Mouse (Mus musculus) MEL (cell line): ENCODE data around the gene Ap1ar. TPM values are rescaled to one million over a fixed set of nuclear protein-coding genes. Genes with fewer than 3 reads are reported as not detected.

Experiments used
- DNase-seq: peaks from one replicate; pipeline ENCODE4 v3.0.0; 2011; ENCODE audit warnings: low read depth, low spot score
- H3K27ac ChIP-seq: 2 replicates; pipeline ENCODE4 v1.5.1; 2012; ENCODE audit warnings: low read depth, mild to moderate bottlenecking, control low read depth, low read length, moderate library complexity; ENCODE audit not compliant: control insufficient read depth
- H3K27me3 ChIP-seq, 2 experiments: fragments of 150-350 bp in 1 of 2; sonication (generic) in 1 of 2; 2 replicates each; pipeline ENCODE4 v1.6.1; 2012; ENCODE audit warnings: low read length in 2 of 2, mild to moderate bottlenecking in 2 of 2, improper control_type of control experiment in 1 of 2, moderate library complexity in 1 of 2; ENCODE audit not compliant: insufficient read depth in 2 of 2, control insufficient read depth in 1 of 2
- H3K36me3 ChIP-seq, 2 experiments: 2 replicates each; pipeline ENCODE4 v1.6.1; 2012 to 2014; ENCODE audit warnings: low read length in 2 of 2, improper control_type of control experiment in 1 of 2, inconsistent platforms in 1 of 2, mild to moderate bottlenecking in 1 of 2; ENCODE audit not compliant: insufficient read depth in 2 of 2, control insufficient read depth in 1 of 2
- H3K4me1 ChIP-seq, 2 experiments: fragments of 150-350 bp in 1 of 2; sonication (generic) in 1 of 2; 2 replicates each; pipeline ENCODE4 v1.6.1; 2012; ENCODE audit warnings: low read length in 2 of 2, improper control_type of control experiment in 1 of 2, mild to moderate bottlenecking in 1 of 2; ENCODE audit not compliant: insufficient read depth in 2 of 2, control insufficient read depth in 1 of 2
- H3K4me3 ChIP-seq, 2 experiments: fragments of 150-350 bp in 1 of 2; sonication (generic) in 1 of 2; 2 replicates each; pipeline ENCODE4 v1.5.1; 2012; ENCODE audit warnings: low read depth in 2 of 2, low read length in 2 of 2, mild to moderate bottlenecking in 2 of 2, moderate library complexity in 2 of 2, control low read depth in 1 of 2, improper control_type of control experiment in 1 of 2; ENCODE audit not compliant: control insufficient read depth in 1 of 2, insufficient read depth in 1 of 2
- H3K79me2 ChIP-seq: 2 replicates; pipeline ENCODE4 v1.6.1; 2012; ENCODE audit warnings: mild to moderate bottlenecking, low read length, moderate library complexity; ENCODE audit not compliant: control insufficient read depth, poor library complexity, insufficient read depth
- H3K9ac ChIP-seq: 2 replicates; pipeline ENCODE4 v1.6.1; 2012; ENCODE audit warnings: low read depth, mild to moderate bottlenecking, control low read depth, low read length, moderate library complexity; ENCODE audit not compliant: control insufficient read depth, poor library complexity, severe bottlenecking
- H3K9me3 ChIP-seq: fragments of 150-350 bp; sonication (generic); replicated peaks from 2 replicates; pipeline ENCODE4 v1.6.1; 2012; ENCODE audit warnings: mild to moderate bottlenecking, low read length, improper control_type of control experiment, moderate library complexity; ENCODE audit not compliant: insufficient read depth
- BHLHE40 ChIP-seq: IDR thresholded peaks from 2 replicates; pipeline ENCODE4 v1.6.1; 2012; ENCODE audit warnings: low read depth, mild to moderate bottlenecking, inconsistent platforms, low read length, improper control_type of control experiment, borderline replicate concordance
- CHD1 ChIP-seq: IDR thresholded peaks from 2 replicates; pipeline ENCODE4 v1.6.1; 2012; ENCODE audit warnings: low read depth, mild to moderate bottlenecking, inconsistent platforms, low read length, improper control_type of control experiment
- CTCF ChIP-seq, 3 experiments: IDR thresholded peaks in 2 of 3; conservative IDR thresholded peaks in 1 of 3; 2 replicates each; pipeline ENCODE4 v1.5.1; 2011 to 2012; ENCODE audit warnings: low read length in 3 of 3, low read depth in 2 of 3, mild to moderate bottlenecking in 2 of 3, improper control_type of control experiment in 1 of 3, inconsistent platforms in 1 of 3, mixed read lengths in 1 of 3, moderate library complexity in 1 of 3; ENCODE audit not compliant: control insufficient read depth in 1 of 3, insufficient read depth in 1 of 3, poor library complexity in 1 of 3, severe bottlenecking in 1 of 3
- ELF1 ChIP-seq: IDR thresholded peaks from 2 replicates; pipeline ENCODE4 v1.6.1; 2014; ENCODE audit warnings: low read depth, mild to moderate bottlenecking, inconsistent platforms, low read length, improper control_type of control experiment, moderate library complexity
- EP300 ChIP-seq, 2 experiments: IDR thresholded peaks; 2 replicates each; pipeline ENCODE4 v1.6.1; 2011; ENCODE audit warnings: improper control_type of control experiment in 2 of 2, low read length in 2 of 2, low read depth in 1 of 2, mild to moderate bottlenecking in 1 of 2
- ETS1 ChIP-seq: IDR thresholded peaks from 2 replicates; pipeline ENCODE4 v1.6.1; 2012; ENCODE audit warnings: low read depth, mild to moderate bottlenecking, inconsistent platforms, low read length, improper control_type of control experiment, moderate library complexity
- GATA1 ChIP-seq: IDR thresholded peaks from 2 replicates; pipeline ENCODE4 v1.6.1; 2011; ENCODE audit warnings: low read depth, low read length, improper control_type of control experiment
- JUND ChIP-seq: IDR thresholded peaks from 2 replicates; pipeline ENCODE4 v1.6.1; 2011; ENCODE audit warnings: low read depth, mild to moderate bottlenecking, improper control_type of control experiment, low read length
- KAT2A ChIP-seq: conservative IDR thresholded peaks from 2 replicates; pipeline ENCODE4 v1.6.1; 2012; ENCODE audit warnings: low read depth, low read length, improper control_type of control experiment, inconsistent platforms
- MAFK ChIP-seq: IDR thresholded peaks from 2 replicates; pipeline ENCODE4 v1.6.1; 2011; ENCODE audit warnings: low read depth, mild to moderate bottlenecking, low read length, improper control_type of control experiment, borderline replicate concordance
- MAZ ChIP-seq: IDR thresholded peaks from 2 replicates; pipeline ENCODE4 v1.6.1; 2012; ENCODE audit warnings: low read depth, mild to moderate bottlenecking, inconsistent platforms, low read length, improper control_type of control experiment
- MXI1 ChIP-seq: IDR thresholded peaks from 2 replicates; pipeline ENCODE4 v1.6.1; 2011; ENCODE audit warnings: mild to moderate bottlenecking, low read depth, low read length, improper control_type of control experiment
- MYB ChIP-seq: IDR thresholded peaks from 2 replicates; pipeline ENCODE4 v1.6.1; 2011; ENCODE audit warnings: mild to moderate bottlenecking, low read depth, low read length, improper control_type of control experiment
- MYC ChIP-seq: IDR thresholded peaks from 2 replicates; pipeline ENCODE4 v1.6.1; 2011; ENCODE audit warnings: low read depth, mild to moderate bottlenecking, low read length, improper control_type of control experiment, moderate library complexity
- POLR2A ChIP-seq, 2 experiments: IDR thresholded peaks; 2 replicates each; pipeline ENCODE4 v1.6.1; 2011 to 2012; ENCODE audit warnings: low read length in 2 of 2, mild to moderate bottlenecking in 2 of 2, control low read depth in 1 of 2, improper control_type of control experiment in 1 of 2, low read depth in 1 of 2, moderate library complexity in 1 of 2; ENCODE audit not compliant: control insufficient read depth in 1 of 2, insufficient read depth in 1 of 2, poor library complexity in 1 of 2
- POLR2AphosphoS5 ChIP-seq: IDR thresholded peaks from 2 replicates; pipeline ENCODE4 v1.6.1; 2012; ENCODE audit warnings: low read depth, borderline replicate concordance, mild to moderate bottlenecking, inconsistent platforms, low read length, moderate library complexity, mixed read lengths
- RCOR1 ChIP-seq: IDR thresholded peaks from 2 replicates; pipeline ENCODE4 v1.6.1; 2012; ENCODE audit warnings: low read depth, mild to moderate bottlenecking, inconsistent platforms, low read length, improper control_type of control experiment
- SIN3A ChIP-seq: IDR thresholded peaks from 2 replicates; pipeline ENCODE4 v1.6.1; 2012; ENCODE audit warnings: low read length, improper control_type of control experiment, inconsistent platforms
- SMC3 ChIP-seq: IDR thresholded peaks from 2 replicates; pipeline ENCODE4 v1.6.1; 2011; ENCODE audit warnings: low read depth, low read length, improper control_type of control experiment
- TAL1 ChIP-seq: IDR thresholded peaks from 2 replicates; pipeline ENCODE4 v1.6.1; 2012; ENCODE audit warnings: mild to moderate bottlenecking, inconsistent platforms, low read length, moderate library complexity, mixed read lengths
- TBP ChIP-seq: IDR thresholded peaks from 2 replicates; pipeline ENCODE4 v1.8.0; 2011; ENCODE audit warnings: low read depth, low read length, improper control_type of control experiment
- UBTF ChIP-seq: IDR thresholded peaks from 2 replicates; pipeline ENCODE4 v1.6.1; 2012; ENCODE audit warnings: low read depth, mild to moderate bottlenecking, inconsistent platforms, low read length, improper control_type of control experiment, moderate library complexity, borderline replicate concordance; ENCODE audit not compliant: insufficient read depth
- ZC3H11A ChIP-seq: IDR thresholded peaks from 2 replicates; pipeline ENCODE4 v1.6.1; 2012; ENCODE audit warnings: low read depth, mild to moderate bottlenecking, inconsistent platforms, low read length, improper control_type of control experiment
- ZKSCAN1 ChIP-seq: IDR thresholded peaks from 2 replicates; pipeline ENCODE4 v1.6.1; 2012; ENCODE audit warnings: low read depth, mild to moderate bottlenecking, inconsistent platforms, low read length, improper control_type of control experiment, moderate library complexity
- ZMIZ1 ChIP-seq: IDR thresholded peaks from 2 replicates; pipeline ENCODE4 v1.6.1; 2012; ENCODE audit warnings: low read depth, mild to moderate bottlenecking, inconsistent platforms, low read length, improper control_type of control experiment, moderate library complexity
- polyA plus RNA-seq, 2 experiments: library from polyadenylated mRNA; stranded (reverse) in 1 of 2; unstranded in 1 of 2; fragments of >175 nt in 1 of 2; fragments of >200 nt in 1 of 2; gene quantifications; 2 replicates each; pipeline versions ENCODE4 v1.2.1 to v1.2.4; 2012; ENCODE audit warnings: low replicate concordance in 2 of 2, low read depth in 1 of 2; ENCODE audit not compliant: insufficient read length in 2 of 2, insufficient read depth in 1 of 2, missing spikeins in 1 of 2
- total RNA-seq: library from RNA; depleted of rRNA; stranded (reverse); fragments of 300-350 nt; gene quantifications from 2 replicates; pipeline ENCODE4 v1.2.3, GENCODE M21; 2012

The Ap1ar gene
- total and polyA plus RNA-seq, 3 experiments: 65.0 to 107 TPM; not detected in 1

DNA sequence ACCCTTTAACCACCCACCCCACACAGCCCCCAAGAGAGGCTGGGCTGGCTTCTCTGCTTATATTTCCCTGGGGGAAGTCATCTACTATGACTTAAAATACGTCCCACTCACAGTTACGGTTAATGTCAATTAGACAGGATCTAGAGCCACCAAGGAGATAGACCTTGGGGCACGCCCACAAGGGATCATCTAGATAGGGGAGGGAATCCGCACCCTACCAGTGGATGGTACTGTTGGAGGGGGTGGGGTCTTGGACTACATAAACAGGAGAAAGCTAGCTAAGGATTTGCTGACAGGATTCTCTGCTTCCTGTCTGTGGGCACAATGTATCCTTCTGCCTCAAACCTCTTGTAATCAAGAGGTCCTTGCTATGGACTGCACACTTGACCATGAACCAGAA, 32.9 kb downstream of the Ap1ar start:
- Histone ChIP-seq H3K9me3 (no peaks in the 10 kb centered on the region), H3K9ac (no peak overlapping the region), H3K4me3 (no peak overlapping the region), H3K4me1 (no peaks in the 10 kb centered on the region), H3K36me3 (peaks cover 0 to 1% of the 10 kb centered on the region in 2 experiments; a peak in 1 of 4 replicates), H3K27ac (no peak overlapping the region), H3K27me3 (no peaks in the 10 kb centered on the region), H3K79me2 (no peaks in the 10 kb centered on the region)
- TF ChIP-seq JUND: no peak
- no peak for TF ChIP-seq ZC3H11A
- TF ChIP-seq GATA1: no peak
- no peak for TF ChIP-seq KAT2A
- no peak for TF ChIP-seq EP300 (IDR thresholded peaks at IDR 0.05; ENCODE audit: low read depth in 1 of 2, low read length in 2 of 2)
- TF ChIP-seq CHD1: no peak
- TF ChIP-seq TBP: no peak
- TF ChIP-seq BHLHE40: no peak
- no peak for TF ChIP-seq TAL1
- TF ChIP-seq CTCF (IDR thresholded peaks at IDR 0.05 in 2 of 3, conservative IDR thresholded peaks at IDR 0.05 in 1 of 3; ENCODE audit: control insufficient read depth in 1 of 3, insufficient read depth in 1 of 3, low read depth in 2 of 3, low read length in 3 of 3, poor library complexity in 1 of 3, severe bottlenecking in 1 of 3): no peak
- TF ChIP-seq MYC: no peak
- TF ChIP-seq MXI1: no peak
- TF ChIP-seq RCOR1: no peak
- no peak for TF ChIP-seq MYB
- TF ChIP-seq POLR2AphosphoS5: no peak
- no peak for TF ChIP-seq MAFK
- TF ChIP-seq SIN3A: no peak
- no peak for TF ChIP-seq ETS1
- DNase-seq: no peak

DNA sequence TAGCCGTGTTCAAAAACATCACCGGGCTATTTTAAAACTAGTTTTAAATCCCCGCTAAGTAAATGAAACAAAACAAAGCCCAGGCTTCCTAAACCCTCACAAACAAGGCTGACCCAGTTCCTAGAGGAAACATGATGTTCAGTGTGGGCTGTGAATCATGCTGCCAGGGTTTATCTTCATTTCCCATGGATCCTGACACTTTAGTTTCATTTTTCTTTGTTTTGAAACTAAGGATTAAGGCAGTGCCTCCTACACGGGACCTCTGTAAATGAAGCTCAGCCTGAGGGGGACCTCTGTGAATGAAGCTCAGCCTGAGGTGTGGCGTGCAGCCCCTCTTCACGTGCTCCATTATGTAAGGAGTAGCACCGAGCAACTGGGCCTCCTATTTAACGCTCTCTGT, 34.5 kb downstream of the Ap1ar start:
- no peak for DNase-seq
- no peaks in the 10 kb centered on the region for H3K79me2 ChIP-seq
- TF ChIP-seq UBTF (no peak), KAT2A (no peak), TAL1 (no peak), MAFK (no peak), POLR2A (IDR thresholded peaks at IDR 0.05; ENCODE audit: control insufficient read depth in 1 of 2, insufficient read depth in 1 of 2, low read depth in 1 of 2, low read length in 2 of 2, poor library complexity in 1 of 2) (no peak), ZC3H11A (no peak), CHD1 (no peak), POLR2AphosphoS5 (no peak), ELF1 (no peak), SMC3 (no peak), CTCF (IDR thresholded peaks at IDR 0.05 in 2 of 3, conservative IDR thresholded peaks at IDR 0.05 in 1 of 3; ENCODE audit: control insufficient read depth in 1 of 3, insufficient read depth in 1 of 3, low read depth in 2 of 3, low read length in 3 of 3, poor library complexity in 1 of 3, severe bottlenecking in 1 of 3) (no peak), MAZ (no peak), ZKSCAN1 (no peak), SIN3A (no peak), ZMIZ1 (no peak)
- H3K27me3 ChIP-seq: no peaks in the 10 kb centered on the region
- no peak overlapping the region for H3K9ac ChIP-seq
- no peaks in the 10 kb centered on the region for H3K9me3 ChIP-seq
- H3K27ac ChIP-seq: no peak overlapping the region
- H3K4me1 ChIP-seq: no peaks in the 10 kb centered on the region
- H3K4me3 ChIP-seq: no peak overlapping the region
- H3K36me3 ChIP-seq: peaks cover 0 to 1% of the 10 kb centered on the region in 2 experiments; a peak in 1 of 4 replicates
